Mouse (Mus musculus) stomach, embryonic 16.5 days (tissue): ENCODE data around the gene Dscam. TPM values are rescaled to one million over a fixed set of nuclear protein-coding genes. Genes with fewer than 3 reads are reported as not detected.

Experiments used
- ATAC-seq: fragments of 200-750 bp; cut with Nextera tagmentation; 2 replicates; pipeline ENCODE4 v1.8.0; 2017; ENCODE audit warnings: moderate number of reproducible peaks, moderate TSS enrichment; ENCODE audit not compliant: insufficient read depth, low FRiP score
- H3K27ac ChIP-seq: fragments of 300-500 bp; sonication (generic); 2 replicates; pipeline ENCODE4 v1.5.1; 2014; ENCODE audit warnings: low read length
- H3K27me3 ChIP-seq: fragments of 300-500 bp; sonication (generic); 2 replicates; pipeline ENCODE4 v1.6.1; 2014; ENCODE audit warnings: low read length, control low read depth, mixed read lengths; ENCODE audit not compliant: control insufficient read depth, insufficient read depth
- H3K36me3 ChIP-seq: fragments of 300-500 bp; sonication (generic); 2 replicates; pipeline ENCODE4 v1.6.1; 2014; ENCODE audit warnings: low read length; ENCODE audit not compliant: control insufficient read depth, insufficient read depth
- H3K4me1 ChIP-seq: fragments of 300-500 bp; sonication (generic); 2 replicates; pipeline ENCODE4 v1.6.1; 2014; ENCODE audit warnings: low read length, control low read depth, mixed read lengths; ENCODE audit not compliant: control insufficient read depth, insufficient read depth
- H3K4me2 ChIP-seq: fragments of 300-500 bp; sonication (generic); 2 replicates; pipeline ENCODE4 v1.6.1; 2014; ENCODE audit warnings: low read depth, low read length, mixed read lengths
- H3K4me3 ChIP-seq: fragments of 300-500 bp; sonication (generic); replicated peaks from 2 replicates; pipeline ENCODE4 v1.5.1; 2014; ENCODE audit warnings: mild to moderate bottlenecking, low read length
- H3K9ac ChIP-seq: fragments of 300-500 bp; sonication (generic); 2 replicates; pipeline ENCODE4 v1.6.1; 2014; ENCODE audit warnings: low read length
- H3K9me3 ChIP-seq: fragments of 300-500 bp; sonication (generic); replicated peaks from 2 replicates; pipeline ENCODE4 v1.6.1; 2016; ENCODE audit warnings: low read length, control low read depth; ENCODE audit not compliant: control insufficient read depth
- WGBS: fragments of 180-500 bp; shearing (Covaris S2); extraction: QIAGEN DNeasy Blood & Tissue Kit; methylation state at CpG from one replicate; pipeline ENCODE4 v1.1.7; 2014; 5-methylcytosine and 5-hydroxymethylcytosine counted together
- polyA plus RNA-seq: library from polyadenylated mRNA; unstranded; fragments of >200 nt; fragmentation: Nextera tagmentation; extraction: Ambion mirVana; gene quantifications from 2 replicates; pipeline ENCODE4 v1.2.1, GENCODE M21; 2015

The Dscam gene
- polyA plus RNA-seq, 1 experiment from 2014 or later = 0.10 TPM

- no peaks in the 10 kb centered on the region for H3K27me3 ChIP-seq
- H3K9ac ChIP-seq = no peak overlapping the region
- ATAC-seq = no peak
- no peaks in the 10 kb centered on the region for H3K4me1 ChIP-seq
- H3K4me2 ChIP-seq = no peak overlapping the region
- 82% methylated on average over 7 of the region's 7 CpGs for WGBS
- H3K9me3 ChIP-seq = no peaks in the 10 kb centered on the region
- H3K4me3 ChIP-seq = no peak overlapping the region
- no peaks in the 10 kb centered on the region for H3K36me3 ChIP-seq
- H3K27ac ChIP-seq = no peak overlapping the region
Observed at GRCm38 (mm10) chr16:97061390-97061789, 109.2 kb downstream of the Dscam start.

GRCm38 (mm10) chr16:97060736-97061135 is 109.8 kb downstream of the Dscam start:
- H3K27ac ChIP-seq = no peak overlapping the region
- no peaks in the 10 kb centered on the region for H3K9me3 ChIP-seq
- ATAC-seq = no peak
- H3K9ac ChIP-seq = no peak overlapping the region
- no peak overlapping the region for H3K4me2 ChIP-seq
- no peaks in the 10 kb centered on the region for H3K27me3 ChIP-seq
- no peaks in the 10 kb centered on the region for H3K36me3 ChIP-seq
- H3K4me1 ChIP-seq = no peaks in the 10 kb centered on the region
- no peak overlapping the region for H3K4me3 ChIP-seq

DNA sequence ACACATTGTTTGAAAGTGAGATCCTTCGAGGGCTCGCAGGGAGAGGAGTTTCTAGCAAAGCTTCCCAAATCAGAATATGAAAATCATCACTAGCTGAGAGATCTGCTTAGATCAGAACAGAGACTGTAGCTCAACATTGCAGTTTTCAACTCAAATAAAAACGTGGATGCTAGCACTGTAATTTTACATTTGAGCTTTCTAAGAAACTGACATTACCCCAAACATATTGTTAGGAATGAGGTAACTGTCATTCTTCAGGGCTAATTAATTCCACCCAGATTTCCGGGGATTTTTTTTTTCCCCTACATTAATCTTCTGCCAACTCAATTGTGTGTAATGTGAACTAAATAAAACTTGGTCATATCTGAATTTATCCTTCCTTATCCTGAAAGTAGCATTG is 110.3 kb downstream of the Dscam start:
- WGBS = 66% methylated on average over 4 of the region's 4 CpGs
- no peak for ATAC-seq
- Histone ChIP-seq H3K4me2 (no peak overlapping the region), H3K9ac (no peak overlapping the region), H3K9me3 (no peaks in the 10 kb centered on the region), H3K36me3 (no peaks in the 10 kb centered on the region), H3K27ac (no peak overlapping the region), H3K4me1 (no peaks in the 10 kb centered on the region), H3K4me3 (no peak overlapping the region), H3K27me3 (no peaks in the 10 kb centered on the region)

DNA sequence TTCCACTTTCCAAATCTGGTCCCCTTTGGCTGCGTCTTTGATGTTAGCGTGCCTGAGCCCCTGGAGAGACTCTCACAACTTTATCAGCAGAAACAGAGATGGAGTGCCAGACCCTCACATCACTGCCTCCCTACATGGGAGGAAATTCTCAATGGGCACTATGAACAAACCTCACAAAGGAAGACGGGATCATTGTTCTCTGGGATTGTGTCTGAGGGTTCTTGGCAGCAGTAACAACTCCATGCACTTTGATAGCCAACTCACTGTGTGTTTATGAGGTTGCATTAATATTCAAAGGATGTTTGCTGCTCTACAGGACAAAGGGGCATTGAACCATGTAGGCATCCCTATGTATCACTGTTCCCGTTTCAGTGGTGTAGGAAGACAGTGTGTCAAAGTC is 135.3 kb downstream of the Dscam start:
- H3K9ac ChIP-seq = no peak overlapping the region
- no peaks in the 10 kb centered on the region for H3K4me1 ChIP-seq
- no peaks in the 10 kb centered on the region for H3K36me3 ChIP-seq
- no peak for ATAC-seq
- H3K4me2 ChIP-seq = no peak overlapping the region
- WGBS = 85% methylated on average over 4 of the region's 4 CpGs
- no peak overlapping the region for H3K4me3 ChIP-seq
- no peaks in the 10 kb centered on the region for H3K27me3 ChIP-seq
- H3K27ac ChIP-seq = no peak overlapping the region
- no peaks in the 10 kb centered on the region for H3K9me3 ChIP-seq

DNA sequence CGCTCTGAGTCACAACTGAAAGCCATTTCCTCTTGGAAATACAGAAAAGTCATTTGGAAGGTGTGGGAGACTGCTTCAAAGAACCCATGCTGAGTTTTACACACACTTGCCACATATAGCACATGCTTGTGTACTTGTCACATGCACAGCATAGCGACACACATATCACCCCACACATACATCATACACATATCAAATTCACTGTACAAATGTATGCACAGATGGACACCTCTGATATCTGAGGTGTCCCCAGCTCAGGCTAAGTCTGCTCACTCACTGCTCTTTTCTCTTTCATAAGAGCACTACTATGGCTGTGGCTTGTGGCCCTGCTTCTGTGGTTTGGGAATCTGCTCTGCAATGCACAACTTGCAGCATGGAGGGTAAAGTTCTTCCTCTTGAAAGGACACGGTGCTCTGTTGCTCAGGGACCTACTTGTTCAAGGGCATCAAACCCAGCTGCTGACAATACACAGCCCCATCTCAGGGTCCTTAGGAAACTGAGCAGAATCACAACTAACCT is 137.0 kb downstream of the Dscam start:
- Histone ChIP-seq H3K9me3 (no peaks in the 10 kb centered on the region), H3K4me3 (no peak overlapping the region), H3K4me2 (no peak overlapping the region), H3K27me3 (no peaks in the 10 kb centered on the region), H3K4me1 (no peaks in the 10 kb centered on the region), H3K36me3 (no peaks in the 10 kb centered on the region), H3K9ac (no peak overlapping the region), H3K27ac (no peak overlapping the region)
- 80% methylated on average over 3 of the region's 3 CpGs for WGBS
- no peak for ATAC-seq

- Histone ChIP-seq H3K4me2 (no peak overlapping the region), H3K4me1 (no peaks in the 10 kb centered on the region), H3K36me3 (no peaks in the 10 kb centered on the region), H3K27me3 (no peaks in the 10 kb centered on the region), H3K9me3 (no peaks in the 10 kb centered on the region), H3K27ac (no peak overlapping the region), H3K9ac (no peak overlapping the region), H3K4me3 (no peak overlapping the region)
- ATAC-seq = no peak
- 76% methylated on average over 1 of the region's 1 CpGs for WGBS
Observed at GRCm38 (mm10) chr16:97027701-97028100, 142.9 kb downstream of the Dscam start.

- Histone ChIP-seq H3K4me3 (no peak overlapping the region), H3K27me3 (no peaks in the 10 kb centered on the region), H3K27ac (no peak overlapping the region), H3K4me2 (no peak overlapping the region), H3K9ac (no peak overlapping the region), H3K36me3 (no peaks in the 10 kb centered on the region), H3K9me3 (no peaks in the 10 kb centered on the region), H3K4me1 (no peaks in the 10 kb centered on the region)
- ATAC-seq = no peak
- 83% methylated on average over 5 of the region's 5 CpGs for WGBS
Observed at GRCm38 (mm10) chr16:97026803-97027202, 143.7 kb downstream of the Dscam start.

DNA sequence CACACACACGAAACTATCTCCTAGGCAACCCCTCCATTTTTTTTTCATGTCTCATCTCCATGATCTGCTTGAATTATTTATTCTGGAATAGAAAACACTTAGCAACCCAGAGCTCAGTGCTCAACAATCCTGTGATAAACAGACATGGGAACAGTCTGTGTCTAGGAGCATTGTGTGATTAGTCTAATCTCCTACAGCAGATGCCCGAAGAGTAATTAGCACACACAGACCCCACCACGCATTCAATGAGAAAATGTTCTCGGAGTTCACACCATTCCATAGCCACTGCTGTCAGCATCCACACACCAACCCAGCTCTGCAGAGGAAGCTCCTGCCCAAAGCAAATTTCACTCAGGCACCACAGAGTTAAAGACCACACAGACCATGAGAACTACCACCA is 146.1 kb downstream of the Dscam start:
- H3K9ac ChIP-seq = no peak overlapping the region
- H3K4me2 ChIP-seq = no peak overlapping the region
- H3K4me1 ChIP-seq = no peaks in the 10 kb centered on the region
- 37% methylated on average over 4 of the region's 4 CpGs for WGBS
- no peaks in the 10 kb centered on the region for H3K9me3 ChIP-seq
- H3K27me3 ChIP-seq = no peaks in the 10 kb centered on the region
- H3K36me3 ChIP-seq = no peaks in the 10 kb centered on the region
- H3K27ac ChIP-seq = no peak overlapping the region
- ATAC-seq = no peak
- no peak overlapping the region for H3K4me3 ChIP-seq

GRCm38 (mm10) chr16:97021496-97021895 is 149.1 kb downstream of the Dscam start:
- Histone ChIP-seq H3K4me1 (no peaks in the 10 kb centered on the region), H3K4me2 (no peak overlapping the region), H3K27ac (no peak overlapping the region), H3K36me3 (no peaks in the 10 kb centered on the region), H3K9ac (no peak overlapping the region), H3K27me3 (no peaks in the 10 kb centered on the region), H3K9me3 (no peaks in the 10 kb centered on the region), H3K4me3 (no peak overlapping the region)
- no peak for ATAC-seq
- WGBS = 79% methylated on average over 6 of the region's 6 CpGs

DNA sequence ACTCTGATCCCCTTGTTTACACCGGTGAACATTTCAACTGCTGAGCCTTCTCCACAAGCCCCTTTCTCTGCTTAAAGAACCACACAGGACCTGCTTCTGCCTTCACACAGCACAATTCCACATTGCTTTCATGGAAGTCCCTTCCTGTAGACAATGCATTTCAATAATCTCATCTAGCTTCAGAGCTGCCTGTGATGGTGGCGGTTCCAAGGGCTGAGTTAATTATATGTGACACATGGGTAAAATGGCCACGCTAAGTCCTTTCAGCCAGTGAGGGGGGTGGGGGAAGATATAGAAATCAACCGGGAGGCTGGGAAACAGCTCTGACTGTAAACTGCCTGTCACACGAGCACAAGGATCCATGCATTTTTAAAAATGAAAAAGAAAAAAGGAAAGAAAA is 152.2 kb downstream of the Dscam start:
- 65% methylated on average over 5 of the region's 5 CpGs for WGBS
- Histone ChIP-seq H3K4me3 (no peak overlapping the region), H3K4me1 (no peaks in the 10 kb centered on the region), H3K27me3 (no peaks in the 10 kb centered on the region), H3K4me2 (no peak overlapping the region), H3K9me3 (no peaks in the 10 kb centered on the region), H3K27ac (no peak overlapping the region), H3K9ac (no peak overlapping the region), H3K36me3 (no peaks in the 10 kb centered on the region)
- no peak for ATAC-seq
